Mouse (Mus musculus) megakaryocyte, embryonic 14.5 days (primary cell): ENCODE measurements around the gene Cnnm1. TPM values are rescaled to one million over a fixed set of nuclear protein-coding genes. Genes with fewer than 3 reads are reported as not detected.

ENCODE experiments used
- H3K27me3 ChIP-seq: replicated peaks from 2 replicates; pipeline ENCODE3; 2012; ENCODE audit warnings: inconsistent platforms
- H3K36me3 ChIP-seq: replicated peaks from 2 replicates; pipeline ENCODE3; 2012; ENCODE audit warnings: low read length, inconsistent platforms, mixed read lengths
- H3K4me1 ChIP-seq: 2 replicates; pipeline ENCODE4 v1.6.1; 2012; ENCODE audit warnings: inconsistent platforms
- H3K4me3 ChIP-seq: replicated peaks from 2 replicates; pipeline ENCODE3; 2012; ENCODE audit warnings: moderate library complexity, mild to moderate bottlenecking, inconsistent platforms
- H3K9me3 ChIP-seq: 2 replicates; pipeline ENCODE4 v1.6.1; 2012; ENCODE audit warnings: inconsistent platforms
- FLI1 ChIP-seq: IDR thresholded peaks from 2 replicates; pipeline ENCODE4 v1.6.1; 2012; ENCODE audit warnings: low read length, inconsistent platforms, mixed read lengths
- GATA1 ChIP-seq: IDR thresholded peaks from 3 replicates; pipeline ENCODE4 v1.6.1; 2012; ENCODE audit warnings: mixed read lengths, low read length, inconsistent platforms, borderline replicate concordance
- polyA plus RNA-seq: library from polyadenylated mRNA; stranded (reverse); fragments of >175 nt; gene quantifications from 2 replicates; pipeline ENCODE4 v1.2.3, GENCODE M21; 2012; ENCODE audit warnings: low replicate concordance; ENCODE audit not compliant: insufficient read depth

Cnnm1 gene
- polyA plus RNA-seq, 1 experiment = not detected

DNA sequence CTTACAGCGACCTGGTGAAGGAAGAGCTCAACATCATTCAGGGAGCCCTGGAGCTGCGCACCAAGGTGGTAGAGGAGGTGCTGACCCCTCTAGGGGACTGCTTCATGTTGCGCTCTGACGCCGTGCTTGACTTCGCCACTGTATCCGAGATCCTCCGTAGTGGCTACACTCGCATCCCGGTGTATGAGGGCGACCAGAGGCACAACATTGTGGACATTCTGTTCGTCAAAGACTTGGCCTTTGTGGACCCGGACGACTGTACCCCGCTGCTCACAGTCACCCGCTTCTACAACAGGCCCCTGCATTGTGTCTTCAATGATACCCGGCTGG lies 1.4 kb downstream of the Cnnm1 start:
- Histone ChIP-seq H3K4me3 (peak overlapping the region; percentile 18), H3K27me3 (peaks cover 64% of the 10 kb centered on the region), H3K9me3 (peaks cover 20% of the 10 kb centered on the region), H3K4me1 (peaks cover 16% of the 10 kb centered on the region), H3K36me3 (no peaks in the 10 kb centered on the region)
- TF ChIP-seq GATA1 = no peak
- no peak for TF ChIP-seq FLI1

DNA sequence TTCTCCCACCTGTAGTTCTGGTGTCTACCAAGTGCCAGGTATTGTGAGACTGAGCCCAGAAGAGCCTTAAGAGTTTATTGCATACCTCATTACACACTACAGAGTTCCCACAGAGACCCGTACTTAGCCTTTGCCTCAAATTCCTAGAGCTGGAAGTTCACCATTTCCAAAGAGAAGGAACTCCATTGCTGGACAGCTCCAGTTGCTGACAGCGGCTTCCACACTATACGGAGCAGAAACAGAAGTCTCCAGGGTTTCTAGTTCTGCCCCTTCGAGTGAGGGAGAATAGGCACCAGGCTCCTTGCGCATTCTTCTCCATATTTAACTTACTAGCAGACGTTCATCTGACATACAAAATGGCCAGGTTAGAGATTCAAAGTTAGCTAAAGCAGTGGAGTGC lies 2.0 kb downstream of the Cnnm1 start:
- H3K27me3 ChIP-seq = peaks cover 61% of the 10 kb centered on the region
- no peak overlapping the region for H3K4me3 ChIP-seq
- TF ChIP-seq GATA1 (no peak), FLI1 (no peak)
- peaks cover 16% of the 10 kb centered on the region for H3K4me1 ChIP-seq
- peaks cover 20% of the 10 kb centered on the region for H3K9me3 ChIP-seq
- no peaks in the 10 kb centered on the region for H3K36me3 ChIP-seq

DNA sequence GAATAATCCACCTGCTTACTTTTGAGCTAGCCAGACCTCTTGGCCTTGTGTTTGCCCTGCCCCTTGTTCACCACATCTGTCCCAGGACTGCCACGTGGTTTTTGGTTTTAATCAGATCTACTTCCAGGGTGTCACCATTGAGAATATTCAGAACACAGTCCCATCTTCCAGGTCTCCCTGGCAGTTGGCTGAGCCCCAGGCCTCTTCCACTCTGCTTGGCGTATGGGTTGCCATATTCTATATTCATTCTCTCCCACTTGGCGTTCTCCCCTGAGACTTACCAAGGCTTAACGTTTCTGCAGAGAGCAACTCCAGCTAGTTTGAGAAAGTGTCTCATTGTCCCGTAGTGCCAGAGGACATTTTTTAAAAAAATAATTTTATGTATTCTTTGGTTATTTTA lies 2.7 kb downstream of the Cnnm1 start:
- Histone ChIP-seq H3K27me3 (peaks cover 63% of the 10 kb centered on the region), H3K9me3 (peaks cover 20% of the 10 kb centered on the region), H3K4me3 (no peak overlapping the region), H3K4me1 (peaks cover 16% of the 10 kb centered on the region), H3K36me3 (no peaks in the 10 kb centered on the region)
- TF ChIP-seq GATA1 (no peak), FLI1 (no peak)

GRCm38 (mm10) chr19:43444636-43445205 lies 4.5 kb downstream of the Cnnm1 start:
- TF ChIP-seq FLI1 (no peak), GATA1 (no peak)
- peaks cover 20% of the 10 kb centered on the region for H3K9me3 ChIP-seq
- H3K27me3 ChIP-seq = peaks cover 49% of the 10 kb centered on the region
- H3K4me1 ChIP-seq = peaks cover 16% of the 10 kb centered on the region
- H3K36me3 ChIP-seq = no peaks in the 10 kb centered on the region
- no peak overlapping the region for H3K4me3 ChIP-seq

- TF ChIP-seq FLI1 (no peak), GATA1 (no peak)
- Histone ChIP-seq H3K9me3 (no peaks in the 10 kb centered on the region), H3K36me3 (no peaks in the 10 kb centered on the region), H3K27me3 (peaks cover 12% of the 10 kb centered on the region), H3K4me3 (no peak overlapping the region), H3K4me1 (no peaks in the 10 kb centered on the region)
Measured at GRCm38 (mm10) chr19:43451563-43451962, 11.3 kb downstream of the Cnnm1 start.

DNA sequence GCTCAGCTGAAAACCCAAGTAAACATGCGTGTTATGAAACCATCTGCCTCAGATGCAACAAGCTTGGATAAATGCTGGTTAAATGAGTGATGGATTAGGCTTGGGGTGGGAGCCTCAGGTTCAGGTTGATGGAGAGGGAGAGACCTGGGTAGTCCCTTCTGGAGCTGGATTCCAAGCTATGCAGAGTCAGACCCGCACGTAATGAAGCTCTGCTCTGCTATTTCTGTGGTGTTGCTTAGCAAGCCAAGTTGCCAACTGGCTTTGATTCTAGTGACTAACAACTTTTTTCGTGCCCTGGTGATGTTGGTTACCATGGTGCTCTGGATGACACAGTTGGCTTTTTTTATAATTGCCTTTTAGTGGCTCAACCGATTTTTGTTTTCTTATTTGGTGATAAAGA lies 11.9 kb downstream of the Cnnm1 start:
- TF ChIP-seq GATA1 (no peak), FLI1 (no peak)
- H3K9me3 ChIP-seq = no peaks in the 10 kb centered on the region
- no peaks in the 10 kb centered on the region for H3K36me3 ChIP-seq
- H3K27me3 ChIP-seq = peaks cover 15% of the 10 kb centered on the region
- H3K4me3 ChIP-seq = no peak overlapping the region
- no peaks in the 10 kb centered on the region for H3K4me1 ChIP-seq

DNA sequence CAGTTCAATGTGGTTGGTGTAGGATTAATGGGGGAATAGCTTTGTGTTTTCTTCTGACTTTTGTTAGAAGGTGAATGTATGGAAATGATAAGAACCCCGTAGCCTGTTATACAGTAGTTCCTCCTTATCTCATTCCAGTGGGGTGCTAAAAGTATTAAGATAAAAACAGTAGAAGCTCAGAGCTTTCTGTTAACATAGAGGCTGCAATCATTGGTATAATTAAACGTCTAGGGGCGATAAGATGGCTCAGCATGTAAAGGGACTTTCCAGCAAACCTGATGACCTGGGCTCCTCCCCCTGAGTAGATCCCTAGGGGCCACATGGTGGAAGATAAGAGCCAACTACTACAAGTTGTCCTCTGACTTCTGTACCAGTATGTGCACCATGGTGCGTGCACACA lies 12.8 kb downstream of the Cnnm1 start:
- Histone ChIP-seq H3K4me1 (no peaks in the 10 kb centered on the region), H3K27me3 (peaks cover 16% of the 10 kb centered on the region), H3K36me3 (no peaks in the 10 kb centered on the region), H3K4me3 (no peak overlapping the region), H3K9me3 (no peaks in the 10 kb centered on the region)
- TF ChIP-seq GATA1 (no peak), FLI1 (no peak)

DNA sequence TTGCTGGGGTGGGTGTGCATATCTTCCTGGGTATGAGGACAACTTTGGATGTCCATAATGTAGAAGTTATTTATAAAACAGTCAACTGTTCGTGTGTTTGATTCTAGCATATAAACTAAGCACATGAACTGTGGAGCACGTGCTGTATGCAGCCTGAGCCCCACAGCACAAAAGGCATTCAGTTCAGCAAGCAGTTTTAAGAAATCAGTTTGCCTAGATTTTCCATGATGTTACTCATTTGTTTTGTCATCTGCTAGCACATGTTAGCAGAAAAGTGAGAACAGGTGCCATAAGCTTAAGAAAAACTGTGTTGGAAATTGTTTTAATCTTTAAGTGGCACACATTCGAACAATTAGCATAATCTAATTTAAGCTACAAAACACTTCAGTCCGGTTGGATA lies 19.7 kb downstream of the Cnnm1 start:
- Histone ChIP-seq H3K9me3 (peaks cover 3% of the 10 kb centered on the region; the same call in 1 of the 2 replicates), H3K27me3 (peaks cover 17% of the 10 kb centered on the region), H3K4me3 (no peak overlapping the region), H3K36me3 (no peaks in the 10 kb centered on the region), H3K4me1 (no peaks in the 10 kb centered on the region)
- TF ChIP-seq GATA1 (no peak), FLI1 (no peak)

DNA sequence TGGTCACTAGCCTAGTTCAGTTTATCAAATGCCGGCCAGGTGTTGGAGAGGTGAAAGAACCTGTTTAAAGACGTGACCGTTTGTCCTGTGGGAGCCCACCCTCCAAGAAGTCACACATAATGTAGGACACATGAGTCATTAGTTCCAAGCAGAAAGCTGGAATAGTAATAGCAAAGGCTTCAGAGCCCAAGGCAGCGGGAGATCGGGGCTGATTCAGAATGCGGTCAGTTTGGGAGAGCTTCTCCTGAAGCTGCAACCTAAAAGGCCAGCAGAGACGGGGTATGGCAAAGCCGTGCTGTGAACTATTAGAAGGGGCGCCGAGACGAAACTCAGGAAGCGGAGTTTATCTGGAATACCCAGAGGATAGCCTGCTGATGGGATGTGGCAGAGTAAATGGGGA lies 20.2 kb downstream of the Cnnm1 start:
- no peaks in the 10 kb centered on the region for H3K36me3 ChIP-seq
- H3K9me3 ChIP-seq = peaks cover 3% of the 10 kb centered on the region; the same call in 1 of the 2 replicates
- no peak overlapping the region for H3K4me3 ChIP-seq
- no peaks in the 10 kb centered on the region for H3K4me1 ChIP-seq
- TF ChIP-seq GATA1 (no peak), FLI1 (no peak)
- H3K27me3 ChIP-seq = peaks cover 18% of the 10 kb centered on the region

DNA sequence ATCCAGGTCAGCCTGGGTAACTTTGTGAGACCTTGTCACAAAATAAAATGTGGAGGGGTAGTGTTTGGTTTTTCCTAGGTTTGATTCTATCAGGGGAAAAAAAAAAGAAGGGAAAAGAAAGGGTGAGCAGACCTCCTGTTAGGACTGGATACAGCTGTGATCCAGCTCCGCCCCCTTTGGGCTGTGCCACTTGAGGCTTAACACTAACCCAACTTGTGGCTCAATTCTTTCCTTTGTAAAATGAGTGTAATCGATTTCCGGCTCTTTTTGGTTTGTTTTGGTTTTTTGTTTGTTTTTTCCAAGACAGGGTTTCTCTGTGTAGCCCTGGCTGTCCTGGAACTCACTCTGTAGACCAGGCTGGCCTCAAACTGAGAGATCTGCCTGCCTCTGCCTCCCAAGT lies 21.9 kb downstream of the Cnnm1 start:
- Histone ChIP-seq H3K4me3 (no peak overlapping the region), H3K36me3 (no peaks in the 10 kb centered on the region), H3K9me3 (peaks cover 3% of the 10 kb centered on the region; the same call in 1 of the 2 replicates), H3K4me1 (no peaks in the 10 kb centered on the region), H3K27me3 (peaks cover 20% of the 10 kb centered on the region)
- TF ChIP-seq FLI1 = no peak
- no peak for TF ChIP-seq GATA1

- no peak overlapping the region for H3K4me3 ChIP-seq
- TF ChIP-seq GATA1 (no peak), FLI1 (no peak)
- no peaks in the 10 kb centered on the region for H3K36me3 ChIP-seq
Measured at GRCm38 (mm10) chr19:43463546-43464293, 23.5 kb downstream of the Cnnm1 start.

More at GRCm38 (mm10) chr19:43463546-43464293, 23.5 kb downstream of the Cnnm1 start:
- peaks cover 3% of the 10 kb centered on the region; the same call in 1 of the 2 replicates for H3K9me3 ChIP-seq
- H3K4me1 ChIP-seq = no peaks in the 10 kb centered on the region
- peaks cover 19% of the 10 kb centered on the region for H3K27me3 ChIP-seq
